Mouse (Mus musculus) left cerebral cortex, adult 2 months (tissue): Measurements from ENCODE around the gene Adgrg7. TPM values are rescaled to one million over a fixed set of nuclear protein-coding genes. Genes with fewer than 3 reads are reported as not detected.

Experiments
- DNase-seq, 2 experiments: peaks; one replicate each; pipeline ENCODE4 v3.0.0; 2021 to 2022; ENCODE audit warnings: low spot score in 2 of 2, mixed read lengths in 1 of 2; ENCODE audit errors: extremely low spot score in 1 of 2
- H3K27ac ChIP-seq: fragments of 200-600 bp; 2 replicates; pipeline ENCODE4 v1.8.1; 2022
- H3K4me3 ChIP-seq: fragments of 200-600 bp; 2 replicates; pipeline ENCODE4 v1.8.1; 2022
- CTCF ChIP-seq: fragments of 200-600 bp; IDR thresholded peaks from 2 replicates; pipeline ENCODE4 v1.8.1; 2022; ENCODE audit warnings: antibody characterized with exemption, mild to moderate bottlenecking, moderate library complexity
- intact Hi-C: fragments of 180-260 bp; cut with DNase I; formaldehyde crosslinking; loops from one replicate; pipeline ENCODE4 v1.15.1; 2025
- total RNA-seq, 2 experiments: library from RNA; stranded (reverse); gene quantifications; 2 replicates each; pipeline ENCODE4 v1.2.3; 2021

The Adgrg7 gene
- total RNA-seq, 2 experiments from 2014 or later, result not detected

DNA sequence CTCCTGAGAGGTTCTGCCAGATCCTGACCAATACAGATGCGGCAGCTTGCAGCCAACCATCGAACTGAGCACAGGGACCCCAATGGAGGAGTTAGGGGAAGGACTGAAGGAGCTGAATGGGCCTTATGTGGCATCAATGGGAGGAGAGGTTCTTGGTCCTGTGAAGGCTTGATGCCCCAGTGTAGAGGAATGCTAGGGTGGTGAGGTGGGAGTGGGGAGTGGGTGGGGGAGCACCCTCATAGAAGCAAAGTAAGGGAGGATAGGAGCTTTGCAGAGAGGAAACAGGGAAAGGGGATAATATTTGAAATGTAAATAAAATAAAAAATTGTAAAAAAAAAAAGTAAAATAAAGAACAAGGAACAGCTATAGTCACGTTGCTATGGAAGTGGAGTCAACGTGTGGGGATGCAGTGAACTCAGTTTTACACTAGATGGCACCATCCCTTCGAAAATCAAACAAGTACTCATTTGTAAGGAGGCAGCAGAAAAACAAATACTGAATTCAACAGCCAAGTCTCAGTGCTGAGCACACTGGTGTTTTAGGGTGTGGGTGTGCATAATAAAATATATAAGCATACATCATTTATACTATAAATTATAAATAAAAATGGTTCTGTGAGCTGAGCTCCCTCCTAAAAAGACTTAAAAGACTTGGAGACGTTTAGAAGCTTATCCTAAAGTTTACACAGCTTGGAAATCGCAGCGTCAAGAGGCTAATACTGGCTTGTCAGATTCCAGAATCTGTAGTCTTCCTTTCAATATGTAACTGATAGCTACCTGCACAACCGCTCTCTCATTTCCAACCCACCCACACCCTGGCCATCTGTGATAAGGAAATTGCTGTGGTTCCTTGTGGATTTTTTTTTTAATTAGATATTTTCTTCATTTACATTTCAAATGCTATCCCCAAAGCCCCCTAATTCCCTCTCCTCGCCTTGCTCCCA is 24.2 kb downstream of the Adgrg7 start:
- peak; percentile 46 for DNase-seq
- Histone ChIP-seq H3K4me3 (no peak overlapping the region), H3K27ac (no peak overlapping the region)
- TF ChIP-seq CTCF, result peak; percentile 91
- intact Hi-C loops, result loop anchor here (1.0 to 10.0 kb wide), 4 partner anchors 149 to 833 kb away; partner anchors contain the start of gene Cmss1

DNA sequence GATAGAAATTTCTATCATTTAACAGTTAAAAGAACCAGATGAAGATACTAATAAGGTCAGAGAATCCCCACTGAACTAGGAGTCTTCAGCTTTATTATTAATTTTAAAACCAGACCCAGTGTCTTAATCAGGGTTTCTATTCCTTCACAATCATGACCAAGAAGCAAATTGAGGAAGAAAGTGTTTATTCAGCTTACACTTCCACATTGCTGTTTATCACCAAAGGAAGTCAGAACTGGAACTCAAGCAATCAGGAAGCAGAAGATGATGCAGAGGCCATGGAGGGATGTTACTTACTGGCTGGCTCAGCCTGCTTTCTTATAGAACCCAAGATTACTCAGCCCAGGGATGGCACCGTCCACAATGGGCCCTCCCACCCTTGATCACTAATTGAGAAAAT is 66.6 kb downstream of the Adgrg7 start:
- no peak for DNase-seq
- H3K27ac ChIP-seq, result no peak overlapping the region
- intact Hi-C loops, result no loop called here
- no peak overlapping the region for H3K4me3 ChIP-seq
- no peak for TF ChIP-seq CTCF

DNA sequence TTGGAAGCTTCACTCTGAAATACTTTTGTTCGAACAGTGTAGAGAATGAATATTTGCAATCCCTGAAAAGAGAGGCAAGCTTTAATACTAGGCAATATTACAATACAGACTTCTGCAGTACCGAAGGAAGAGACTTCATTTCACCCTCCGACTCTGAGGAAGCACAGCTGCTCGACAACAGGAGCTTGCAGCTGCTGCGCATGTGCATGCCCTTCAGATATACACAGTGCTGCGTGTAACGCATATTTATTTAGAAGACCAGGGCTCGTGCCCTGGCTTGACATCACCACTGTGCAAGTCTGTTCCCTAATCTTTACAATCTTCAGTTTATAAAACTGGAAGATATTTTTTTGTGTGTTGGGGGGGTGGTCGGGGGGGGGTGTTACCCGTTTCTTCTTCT is 70.7 kb downstream of the Adgrg7 start:
- DNase-seq, result no peak
- H3K27ac ChIP-seq, result no peak overlapping the region
- no peak for TF ChIP-seq CTCF
- H3K4me3 ChIP-seq, result no peak overlapping the region
- intact Hi-C loops, result no loop called here

DNA sequence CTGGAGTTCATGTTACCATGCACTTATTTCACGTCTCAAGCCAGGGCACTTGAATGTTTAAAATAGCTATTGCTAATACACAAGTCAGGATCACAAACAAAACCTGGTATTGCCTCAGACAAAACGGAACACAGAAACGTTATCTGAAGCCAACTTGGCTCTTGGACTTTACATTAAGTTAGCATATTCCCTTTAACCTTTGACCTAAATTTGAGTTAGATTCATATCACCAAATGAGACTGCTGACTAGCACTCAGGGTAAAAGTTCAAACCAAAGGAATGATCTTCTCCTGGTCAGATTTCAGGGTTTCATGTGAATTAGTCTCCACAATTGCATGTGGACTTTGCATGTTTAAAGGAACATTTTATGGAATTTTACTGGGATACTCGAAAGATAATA is 73.3 kb downstream of the Adgrg7 start:
- no peak overlapping the region for H3K27ac ChIP-seq
- no peak for TF ChIP-seq CTCF
- intact Hi-C loops, result no loop called here
- no peak for DNase-seq
- no peak overlapping the region for H3K4me3 ChIP-seq

DNA sequence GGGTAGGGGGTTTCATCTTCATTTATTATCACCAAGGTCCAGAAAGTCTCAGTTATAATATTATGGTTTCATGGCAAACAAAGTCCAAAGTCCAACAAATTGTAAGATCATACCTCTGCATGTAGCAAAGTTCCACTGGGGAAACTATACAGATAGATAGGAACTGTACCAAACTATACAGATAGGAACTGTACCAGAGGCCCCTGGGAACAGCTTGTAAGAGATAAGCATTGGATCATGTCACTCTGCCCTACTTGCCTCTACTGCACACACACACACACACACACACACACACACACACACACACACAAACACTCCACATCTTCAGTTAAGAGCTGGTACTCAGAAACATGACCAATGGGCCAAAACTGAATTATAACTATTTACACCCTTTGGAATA is 76.6 kb downstream of the Adgrg7 start:
- no peak overlapping the region for H3K4me3 ChIP-seq
- intact Hi-C loops, result no loop called here
- no peak overlapping the region for H3K27ac ChIP-seq
- TF ChIP-seq CTCF, result no peak
- DNase-seq, result no peak

DNA sequence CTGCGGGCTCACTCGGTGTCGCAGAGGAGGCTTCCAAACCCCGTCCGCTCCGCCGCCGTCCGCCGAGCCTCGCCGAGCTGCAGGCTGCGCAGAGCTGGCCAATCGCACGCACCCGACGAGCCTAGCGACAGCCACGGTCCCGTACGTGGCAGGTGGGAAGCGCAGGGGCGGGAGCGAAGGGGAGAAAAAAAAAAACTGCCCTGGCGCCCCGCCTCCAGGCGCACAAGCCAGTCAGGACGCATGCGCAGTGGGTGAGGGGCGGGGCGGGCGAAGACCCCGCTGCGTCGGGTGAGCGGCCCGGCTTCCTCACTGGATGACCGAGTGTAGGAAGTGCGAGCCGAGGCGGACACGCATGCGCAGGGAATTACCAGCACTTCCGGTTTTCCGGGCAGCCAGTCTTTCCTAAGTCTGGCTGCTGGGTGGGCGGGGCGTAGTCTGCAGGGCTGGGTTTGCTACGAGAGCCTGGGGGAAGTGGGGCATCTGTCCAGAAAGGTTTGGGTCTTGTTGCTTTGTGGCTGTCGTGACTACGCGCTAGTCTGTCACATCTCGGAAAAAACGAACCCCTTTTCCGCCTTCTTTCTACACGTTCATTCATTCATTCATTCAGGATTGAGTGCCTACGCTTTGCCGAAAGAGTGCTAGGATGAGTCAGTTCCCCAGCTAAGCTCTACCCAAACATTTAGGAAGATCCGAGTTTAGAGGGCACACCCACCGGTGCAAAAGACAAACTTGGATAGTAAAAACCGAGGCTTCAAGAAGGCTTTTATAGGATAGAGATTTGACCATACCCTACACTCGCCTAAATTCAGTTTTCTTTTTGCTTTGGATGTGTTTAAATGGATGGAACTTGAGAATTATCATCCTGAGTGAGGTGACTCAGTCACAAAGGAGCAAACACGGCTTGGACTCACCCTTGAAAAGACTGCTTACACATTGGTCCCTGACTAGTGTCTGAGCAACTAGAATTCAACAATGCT is 78.1 kb downstream of the Adgrg7 start, which contains the start of gene Tfg:
Gene Tfg, minus strand, starts transcription at position 227 of the 977 bp plus-strand sequence.
- TF ChIP-seq CTCF, result no peak
- Histone ChIP-seq H3K27ac (peak within 1 kb of the TSS; percentile 95), H3K4me3 (peak within 1 kb of the TSS; percentile 91)
- intact Hi-C loops, result loop anchor here (1.0 kb wide), 1 partner anchor 404 kb away; the partner anchor contains the start of gene Tomm70a
- peak; percentile 97 to 99 for DNase-seq

DNA sequence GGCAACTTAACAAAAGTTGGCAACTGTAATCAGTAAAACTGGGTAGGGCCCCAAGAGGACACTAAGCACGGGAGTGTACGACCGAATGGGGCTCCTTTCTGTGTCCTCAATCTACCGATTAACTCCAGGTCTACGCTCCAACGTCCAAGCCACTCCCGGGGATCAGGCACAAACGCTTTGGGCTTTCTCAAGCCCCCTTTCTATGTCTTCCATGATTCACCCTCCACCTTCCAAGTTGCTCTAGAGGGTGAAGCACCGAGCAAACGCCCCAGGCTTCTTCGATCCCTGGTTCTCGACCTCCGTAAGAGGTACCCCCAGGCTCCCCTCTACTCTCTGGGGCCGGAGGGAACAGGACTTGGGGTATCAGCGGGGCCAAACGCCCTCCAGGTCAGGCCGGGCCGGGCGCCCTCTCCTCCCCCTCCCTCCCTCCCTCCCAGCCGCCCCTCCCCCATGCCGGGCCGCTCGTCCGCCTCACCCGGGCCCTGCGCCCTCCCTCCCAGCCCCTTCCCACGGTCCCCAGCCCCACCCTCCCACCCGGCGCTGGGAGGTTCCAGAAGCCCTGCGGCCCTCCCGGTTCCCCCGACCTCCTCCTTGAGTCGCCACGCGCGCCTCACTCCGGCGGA is 79.0 kb downstream of the Adgrg7 start:
- Histone ChIP-seq H3K4me3 (peak overlapping the region; percentile 91), H3K27ac (peak overlapping the region; percentile 95)
- no peak for TF ChIP-seq CTCF
- peak in 1 of 2 experiments; percentile 14 for DNase-seq
- intact Hi-C loops, result loop anchor here (1.0 kb wide), 1 partner anchor 405 kb away; the partner anchor contains the start of gene Tomm70a

DNA sequence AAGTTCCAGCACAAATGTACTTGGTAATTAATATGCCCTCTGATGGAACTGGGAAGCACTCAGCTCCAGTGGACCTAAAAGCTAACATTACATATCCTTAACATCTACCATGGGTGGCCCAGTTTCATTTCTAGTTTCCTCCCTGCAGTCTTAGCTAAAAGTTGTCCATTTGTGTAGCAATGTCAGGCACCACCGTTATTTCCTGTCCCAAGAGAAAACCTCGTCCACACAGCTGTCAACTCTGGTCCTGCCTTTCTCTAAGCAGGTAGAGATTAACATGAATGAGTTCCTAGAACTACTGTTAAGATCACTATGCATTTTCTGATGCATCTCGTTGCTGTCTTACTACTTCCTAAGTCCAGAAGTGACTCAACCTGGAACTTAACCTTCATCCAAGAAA is 80.0 kb downstream of the Adgrg7 start:
- Histone ChIP-seq H3K4me3 (no peak overlapping the region), H3K27ac (no peak overlapping the region)
- no peak for DNase-seq
- intact Hi-C loops, result no loop called here
- no peak for TF ChIP-seq CTCF

DNA sequence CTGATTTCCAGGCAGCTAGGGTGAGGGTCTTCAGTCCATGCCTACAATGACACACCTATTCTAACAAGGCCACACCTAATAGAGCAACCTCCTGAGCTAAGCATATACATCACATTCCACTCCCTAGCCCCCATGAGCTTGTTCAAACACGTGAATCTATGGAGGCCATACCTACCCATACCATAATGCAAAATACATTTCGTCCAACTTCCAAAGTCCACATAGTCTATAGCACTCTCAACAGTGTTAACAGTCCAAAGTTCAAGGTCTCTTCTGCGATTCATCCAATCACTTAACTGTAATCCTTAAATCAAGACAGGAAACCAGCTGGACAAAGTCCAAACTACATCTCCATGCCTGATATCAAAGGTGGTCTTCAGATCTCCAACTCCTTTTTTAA is 85.6 kb downstream of the Adgrg7 start:
- no peak overlapping the region for H3K4me3 ChIP-seq
- no peak for DNase-seq
- intact Hi-C loops, result no loop called here
- no peak overlapping the region for H3K27ac ChIP-seq
- no peak for TF ChIP-seq CTCF

DNA sequence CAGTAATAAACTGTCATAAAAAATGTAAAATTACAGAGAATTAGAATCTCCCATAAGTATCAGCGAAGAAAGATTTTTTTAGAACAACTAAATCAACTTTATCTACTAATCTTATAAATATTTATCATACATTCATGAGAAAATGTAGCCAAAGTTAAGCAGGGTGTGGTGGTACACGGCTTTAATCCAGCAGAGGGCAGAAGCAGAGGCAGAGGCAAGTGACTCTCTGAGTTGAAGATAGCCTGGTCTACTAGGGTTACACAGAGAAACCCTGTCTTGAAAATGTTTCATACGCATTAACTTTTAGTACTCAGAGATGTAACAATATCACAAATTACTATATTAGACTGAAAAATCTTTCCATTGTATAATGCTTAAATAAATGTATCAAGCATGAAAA is 89.9 kb downstream of the Adgrg7 start:
- intact Hi-C loops, result no loop called here
- no peak for DNase-seq

DNA sequence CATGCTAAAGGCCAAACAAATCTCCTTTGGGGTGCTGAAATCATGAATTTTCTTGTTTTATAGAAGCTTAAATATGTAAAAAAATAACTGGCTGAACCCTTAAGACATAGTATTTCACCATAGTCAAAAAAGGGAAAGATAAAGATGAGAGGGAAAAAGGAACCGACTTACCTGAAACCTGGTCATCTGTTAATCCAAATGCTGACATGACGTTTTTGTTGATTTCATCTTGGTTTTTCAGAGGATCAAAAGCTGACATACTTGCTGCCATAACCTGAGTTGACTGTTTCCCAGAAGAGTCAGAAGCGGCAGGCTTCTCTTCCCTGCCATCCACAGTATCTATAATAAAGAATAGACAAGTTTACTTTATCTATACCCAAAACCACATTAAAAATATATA is 94.8 kb downstream of the Adgrg7 start:
- Histone ChIP-seq H3K4me3 (no peak overlapping the region), H3K27ac (no peak overlapping the region)
- TF ChIP-seq CTCF, result no peak
- DNase-seq, result no peak
- intact Hi-C loops, result no loop called here

More for the DNA sequence above, 89.9 kb downstream of the Adgrg7 start:
- Histone ChIP-seq H3K4me3 (no peak overlapping the region), H3K27ac (no peak overlapping the region)
- TF ChIP-seq CTCF, result no peak; the same call in 1 of the 2 replicates
